Mouse (Mus musculus) natural killer cell, adult 2 months (primary cell): ENCODE measurements at regions not wholly inside any gene's neighbourhood (a gene's known extent, or its start where the extent isn't known, plus 50 kb on each side); places are given as distances from the start of the nearest gene placed in this dataset.

Experiments
- DNase-seq, 2 experiments: peaks; one replicate each; pipeline ENCODE4 v3.0.0; 2022; ENCODE audit warnings: low spot score in 2 of 2

DNA sequence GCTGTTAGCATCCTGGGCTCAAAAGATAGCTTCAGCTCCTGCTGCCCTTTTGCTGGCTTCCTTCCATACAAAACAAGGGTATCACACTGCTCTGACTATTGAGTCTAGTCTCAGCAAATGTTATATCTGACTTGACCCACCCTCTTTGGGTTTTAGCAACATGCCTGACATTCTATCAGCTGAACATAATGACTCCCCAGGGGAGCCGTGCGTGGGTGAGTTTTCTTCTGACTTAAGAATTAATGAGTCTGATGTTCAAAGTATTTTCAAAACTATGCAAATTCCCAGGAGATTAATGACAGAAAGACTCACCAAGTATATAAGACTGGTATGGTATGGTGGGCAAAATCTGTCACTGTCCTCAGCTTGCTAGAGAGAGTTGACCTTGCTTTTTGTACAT lies 159.0 kb downstream of the Pmp22 start:
- no peak for DNase-seq

- no peak for DNase-seq
Measured at GRCm38 (mm10) chr11:63290618-63291017, 161.8 kb downstream of the Pmp22 start.

DNA sequence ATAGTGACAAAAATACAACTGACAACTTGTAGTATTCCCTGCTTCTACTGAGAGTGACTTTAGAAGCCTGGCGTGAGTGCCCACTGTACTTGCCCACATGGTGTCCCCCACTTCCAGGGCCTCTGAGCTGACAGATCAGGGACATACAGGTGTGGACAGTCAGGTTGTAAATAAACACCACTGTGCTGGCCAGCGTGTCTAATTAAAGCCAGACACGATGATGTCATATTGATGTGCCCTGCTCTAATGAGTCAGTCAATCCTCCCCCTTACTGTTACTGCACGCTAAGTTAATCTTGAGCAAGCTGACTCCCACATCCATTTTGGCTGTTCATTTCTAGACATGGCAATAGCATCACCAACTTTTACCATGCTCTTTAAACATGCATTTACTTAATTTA lies 164.7 kb downstream of the Pmp22 start:
- DNase-seq, result no peak

DNA sequence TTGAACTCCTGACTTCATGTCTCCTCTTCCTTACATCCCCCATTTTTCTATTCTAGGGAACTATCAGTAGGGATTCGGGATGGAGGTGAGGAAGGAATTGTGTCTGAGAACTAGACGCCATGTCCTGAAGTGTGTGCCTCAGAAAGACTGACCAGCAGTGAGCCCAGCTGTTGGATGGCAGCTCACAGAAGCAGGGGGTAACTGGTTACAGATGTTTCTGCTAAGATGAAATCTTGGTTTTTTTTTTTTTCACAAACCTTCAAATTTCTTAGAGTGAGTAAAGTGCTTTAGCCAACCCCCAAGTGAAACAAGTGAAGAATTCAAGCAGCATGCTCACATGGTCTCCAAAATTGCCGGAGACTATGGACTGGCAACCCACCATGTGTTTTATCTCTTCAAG lies 165.7 kb downstream of the Pmp22 start:
- DNase-seq, result no peak

DNA sequence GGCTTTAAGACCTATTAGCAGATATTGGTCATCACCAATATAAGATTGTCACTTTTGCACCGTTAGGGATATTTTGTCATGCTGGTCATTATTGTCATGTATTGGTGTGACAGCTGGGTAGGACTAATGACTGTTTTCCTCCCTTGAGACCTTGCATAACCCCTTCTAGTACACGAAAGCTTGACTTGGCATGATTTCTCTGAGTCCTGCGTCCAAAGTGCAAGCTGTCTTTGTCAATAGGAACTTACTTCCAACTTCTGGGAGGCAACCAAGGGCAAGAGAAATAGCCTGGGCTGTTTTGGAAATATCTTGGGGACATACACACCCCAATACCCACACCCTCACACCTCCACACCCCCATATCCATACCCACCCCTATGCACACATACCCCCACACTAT lies 167.7 kb downstream of the Pmp22 start:
- no peak for DNase-seq

DNA sequence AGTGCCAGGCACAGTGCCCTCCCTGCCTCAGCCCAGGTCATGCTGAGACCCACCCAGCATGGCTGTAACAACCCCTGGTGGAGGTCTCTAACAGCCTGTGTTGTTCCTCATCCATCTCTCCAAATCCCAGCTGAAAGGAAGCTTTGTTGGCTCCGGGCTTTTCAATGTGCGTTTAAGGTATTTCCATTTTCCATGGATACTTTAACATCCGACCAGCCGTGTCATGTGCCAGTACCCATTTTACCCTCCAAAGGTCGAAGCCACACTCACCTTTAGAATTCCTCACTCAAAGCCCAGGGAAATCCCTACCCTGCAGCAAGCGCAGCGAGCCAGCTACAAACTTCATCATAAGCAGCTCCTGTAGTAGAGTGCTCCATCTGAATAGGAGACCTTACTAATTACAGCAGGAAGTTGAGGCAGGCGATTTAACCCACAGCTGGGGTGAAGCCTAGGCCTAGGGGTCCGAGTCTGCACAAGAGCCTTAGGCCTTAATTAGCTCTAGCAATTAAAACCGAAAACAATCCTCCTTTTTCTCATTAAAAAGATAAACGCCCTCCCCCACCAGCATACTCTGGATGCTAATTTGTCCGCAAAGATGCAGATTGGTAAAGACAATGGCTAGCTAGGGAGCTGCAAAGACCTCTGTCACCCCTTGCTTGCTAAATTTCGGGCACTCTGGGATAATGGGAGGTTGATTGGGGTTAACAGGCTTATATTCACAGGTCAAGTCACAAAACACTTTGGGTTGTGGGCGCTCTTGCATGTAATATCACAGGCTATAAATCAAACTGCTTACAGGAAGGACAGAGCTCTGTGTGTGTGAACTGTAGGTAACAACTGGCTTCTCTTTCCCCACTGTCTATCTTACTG lies 171.2 kb downstream of the Pmp22 start:
- DNase-seq, result no peak

- DNase-seq, result no peak
Measured at GRCm38 (mm10) chr11:63325166-63325565, 196.4 kb downstream of the Pmp22 start.

DNA sequence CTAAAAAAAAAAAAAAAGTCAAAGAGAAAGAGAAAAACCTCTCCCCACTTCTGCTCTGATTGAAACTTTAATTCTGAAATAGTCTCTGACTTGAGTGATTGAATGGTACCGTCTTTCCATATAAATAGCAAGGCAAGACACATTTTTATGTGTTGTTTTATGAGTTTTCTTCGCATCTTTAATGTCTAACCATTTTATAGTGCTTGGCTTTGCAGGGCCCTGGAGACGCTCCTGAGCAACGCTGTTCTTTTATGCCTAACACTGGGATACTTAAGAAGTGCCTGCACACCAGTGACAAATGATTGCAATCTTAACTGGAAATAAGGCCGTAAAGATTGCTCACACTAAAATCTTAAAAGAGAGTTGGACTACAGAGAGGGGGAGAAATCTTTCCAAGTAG lies 198.1 kb downstream of the Pmp22 start:
- DNase-seq, result no peak

DNA sequence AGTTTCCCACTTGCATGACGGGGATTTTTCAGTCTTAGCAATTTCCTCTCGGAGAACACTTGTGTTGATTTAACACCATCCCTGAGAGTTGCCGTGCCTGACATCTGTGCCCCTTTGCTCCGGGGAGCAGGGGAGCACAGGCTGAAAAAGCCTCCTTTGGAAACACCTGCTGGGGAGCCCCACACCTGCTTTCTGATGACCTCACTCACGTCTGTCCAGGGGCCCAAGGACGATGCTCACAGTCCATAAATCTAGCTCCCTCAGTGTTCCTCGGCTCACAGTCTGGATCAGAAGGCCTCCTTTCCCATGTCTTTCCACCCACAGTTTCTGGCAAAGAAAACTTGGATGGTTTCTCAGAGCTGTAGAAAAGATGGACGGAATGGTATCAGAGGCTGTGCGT lies 208.7 kb downstream of the Pmp22 start:
- DNase-seq, result no peak

DNA sequence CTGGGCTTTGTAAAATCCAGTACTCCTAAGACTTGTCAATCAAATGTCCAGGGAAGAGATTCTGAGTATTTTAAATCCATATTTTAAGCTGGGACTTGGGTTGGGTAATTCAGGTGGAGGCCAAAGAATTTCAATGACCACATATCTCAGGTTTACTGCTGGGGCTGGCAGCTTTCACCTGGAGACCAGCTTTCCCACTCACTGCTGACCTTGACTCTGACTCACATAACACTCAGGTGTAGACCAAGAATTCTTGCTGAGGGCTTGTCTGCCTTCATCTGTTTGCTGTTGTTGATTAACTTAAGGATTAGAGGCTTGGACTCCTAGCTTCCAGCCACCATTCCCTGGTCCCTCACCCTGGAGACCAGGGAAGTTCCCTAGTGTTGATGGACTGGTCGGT lies 209.5 kb downstream of the Pmp22 start:
- DNase-seq, result no peak

- no peak for DNase-seq
Measured at GRCm38 (mm10) chr11:63345653-63346052, 216.9 kb downstream of the Pmp22 start.

GRCm38 (mm10) chr11:63350123-63350696 lies 221.4 kb downstream of the Pmp22 start:
- no peak for DNase-seq

DNA sequence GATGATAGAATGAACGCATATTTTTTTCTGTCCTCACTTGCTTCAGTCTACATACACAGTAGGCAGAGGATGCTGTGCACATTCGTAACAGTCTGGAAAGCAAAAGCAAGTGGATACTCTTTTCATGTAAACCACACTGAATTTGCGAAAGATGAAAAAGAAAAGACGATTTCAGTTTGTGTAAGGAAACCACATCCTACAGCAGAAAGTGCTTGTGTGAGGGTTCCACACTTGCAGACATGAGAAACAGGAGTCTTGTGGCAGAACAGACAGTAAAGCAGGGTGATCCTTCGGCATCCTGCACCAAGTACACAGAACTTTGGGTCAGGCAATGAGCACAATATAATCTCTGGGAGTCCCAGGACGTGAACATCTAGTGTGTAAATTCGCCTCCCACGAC lies 223.2 kb downstream of the Pmp22 start:
- no peak for DNase-seq

DNA sequence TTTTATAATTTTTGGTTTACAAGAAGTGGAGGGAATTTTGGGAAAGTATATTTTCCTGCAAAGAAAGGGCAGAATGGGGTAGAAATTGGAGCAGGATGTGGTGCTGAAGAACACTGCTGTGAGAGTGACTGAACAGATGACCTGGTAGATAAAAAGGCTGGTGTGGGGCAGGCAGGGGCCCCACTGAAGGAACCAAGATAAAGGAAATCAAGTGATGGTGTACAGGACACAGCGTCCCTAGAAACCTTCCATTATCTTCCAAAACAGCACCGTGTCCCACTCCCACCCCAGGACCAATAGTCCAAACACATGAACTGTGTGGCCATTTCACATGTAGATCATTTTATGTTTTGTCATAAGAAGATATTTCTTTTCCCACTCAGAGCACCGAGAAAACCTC lies 224.2 kb downstream of the Pmp22 start:
- no peak for DNase-seq

DNA sequence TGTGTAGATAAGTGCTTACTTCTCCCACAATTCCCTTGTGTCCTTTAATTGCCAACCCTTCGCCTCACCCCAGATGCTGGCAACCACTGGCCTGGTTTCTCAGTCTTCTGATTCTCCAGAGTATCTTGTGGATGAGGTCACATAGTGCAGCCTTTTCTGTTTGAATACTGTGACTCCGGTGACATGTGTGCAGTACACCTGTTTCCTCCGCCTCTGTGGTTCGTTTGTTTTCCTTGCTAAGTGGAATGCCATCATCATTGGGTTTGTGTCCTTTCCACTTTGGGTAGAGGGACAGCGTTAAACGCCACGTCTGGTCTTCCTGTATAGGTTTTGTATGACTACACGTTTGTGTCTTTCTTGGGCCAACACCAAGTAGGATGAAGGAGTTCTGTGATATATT lies 224.9 kb downstream of the Pmp22 start:
- DNase-seq, result no peak

- DNase-seq, result no peak
Measured at GRCm38 (mm10) chr11:63357772-63358344, 229.1 kb downstream of the Pmp22 start.

GRCm38 (mm10) chr11:63367756-63368265 lies 239.0 kb downstream of the Pmp22 start:
- DNase-seq, result no peak

DNA sequence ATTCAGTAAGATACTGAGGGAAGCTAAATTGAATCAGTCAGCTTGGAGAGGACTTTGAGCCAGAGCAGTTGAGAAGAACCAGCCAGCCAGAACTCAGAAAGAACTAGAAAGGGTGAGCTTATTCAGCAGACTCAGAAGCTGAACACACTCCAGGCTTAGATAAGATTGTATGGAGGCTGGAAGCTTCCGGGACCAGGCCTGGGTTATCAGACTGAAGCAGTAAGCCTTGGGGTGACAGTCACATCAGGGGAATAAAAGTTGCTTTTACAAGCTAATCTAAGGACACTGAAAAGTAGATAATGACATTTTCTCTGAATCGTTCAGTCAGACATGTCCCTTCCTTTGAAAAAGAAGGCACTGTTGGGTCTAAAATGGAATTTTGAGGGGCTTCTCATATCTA lies 240.7 kb downstream of the Pmp22 start:
- no peak for DNase-seq

- no peak for DNase-seq
Measured at GRCm38 (mm10) chr11:63376311-63376710, 247.5 kb downstream of the Pmp22 start.

- DNase-seq, result no peak
Measured at GRCm38 (mm10) chr11:63376991-63377390, 248.2 kb downstream of the Pmp22 start.

DNA sequence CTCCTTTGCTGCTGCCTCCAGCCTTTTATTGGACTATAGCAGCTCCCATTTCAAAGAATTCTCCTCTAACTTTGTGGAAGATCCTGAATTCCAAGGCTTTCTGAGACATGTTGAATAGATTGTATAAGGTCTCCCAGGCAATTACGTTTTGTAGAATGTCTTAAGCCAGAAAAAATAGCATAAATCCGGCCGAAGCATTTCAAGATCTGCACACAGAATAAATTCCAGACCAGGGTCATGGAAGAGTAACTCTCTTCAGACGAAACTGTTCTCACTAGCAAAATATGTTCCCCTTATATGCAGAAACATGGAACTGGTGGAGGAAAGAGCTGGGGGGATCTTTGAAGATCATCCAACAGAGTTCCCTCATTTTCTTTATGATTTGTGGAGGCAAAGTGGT lies 259.5 kb downstream of the Pmp22 start:
- no peak for DNase-seq

- DNase-seq, result no peak
Measured at GRCm38 (mm10) chr11:63391478-63391877, 262.7 kb downstream of the Pmp22 start.

DNA sequence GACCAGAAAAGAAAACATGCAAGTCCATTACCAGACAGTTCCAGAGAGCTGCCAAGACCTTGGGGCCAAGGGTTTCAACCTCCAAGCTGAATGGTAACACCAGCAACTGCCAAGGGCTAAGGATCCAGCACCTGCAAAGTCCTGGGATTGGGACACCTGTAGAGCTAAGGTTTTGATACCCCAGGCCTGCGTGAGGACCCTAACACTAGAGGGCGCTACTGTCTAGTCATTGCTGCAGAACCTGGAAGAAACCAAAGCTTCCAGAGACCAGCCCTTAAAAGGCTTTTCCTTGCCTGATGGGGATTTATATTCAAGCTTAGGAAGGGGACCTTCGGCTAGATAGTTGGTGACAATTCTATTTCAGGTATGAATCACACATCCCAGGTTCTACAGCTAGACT lies 263.6 kb downstream of the Pmp22 start:
- DNase-seq, result no peak
